Mouse (Mus musculus): ENCODE data around the gene Stard10. TPM values are rescaled to one million over a fixed set of nuclear protein-coding genes. Genes with fewer than 3 reads are reported as not detected.

Stard10 gene
- polyA plus RNA-seq, 1 experiment from 2014 or later = 5.2 TPM

DNA sequence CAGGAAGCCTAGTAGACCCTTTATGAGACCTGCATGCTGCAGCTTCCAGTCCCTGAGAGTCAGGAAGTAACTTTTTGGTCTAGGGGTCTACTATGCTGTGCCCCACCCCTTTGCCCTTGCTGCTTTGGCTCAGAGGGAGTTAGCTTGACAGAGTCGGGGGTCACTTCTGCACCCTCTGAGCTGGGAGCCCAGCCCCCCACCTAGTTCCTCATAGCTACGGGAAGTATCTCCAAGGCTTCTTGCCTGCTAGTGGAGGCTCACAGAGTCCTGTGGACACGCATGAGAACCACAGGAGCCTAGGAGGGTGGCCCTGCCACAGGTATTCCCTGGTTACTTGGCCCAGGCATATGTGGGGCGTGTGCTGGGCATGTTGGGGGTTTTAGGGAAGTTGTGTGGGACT is 44.1 kb downstream of the Stard10 start:
- H3K4me1 ChIP-seq = peaks cover 3% of the 10 kb centered on the region; the same call in 1 of the 2 replicates
- H3K9me3 ChIP-seq = no peaks in the 10 kb centered on the region
- H3K4me2 ChIP-seq (replicated peaks) = no peak overlapping the region
- no peaks in the 10 kb centered on the region for H3K36me3 ChIP-seq
- H3K9ac ChIP-seq (replicated peaks) = no peak overlapping the region
- WGBS = 82% methylated on average over 4 of the region's 4 CpGs
- H3K27me3 ChIP-seq = no peaks in the 10 kb centered on the region; the same call in 1 of the 2 replicates
- H3K4me3 ChIP-seq = no peak overlapping the region
- no peak overlapping the region for H3K27ac ChIP-seq (replicated peaks)
- no peak for ATAC-seq (ENCODE audit: low FRiP score, low read depth)

DNA sequence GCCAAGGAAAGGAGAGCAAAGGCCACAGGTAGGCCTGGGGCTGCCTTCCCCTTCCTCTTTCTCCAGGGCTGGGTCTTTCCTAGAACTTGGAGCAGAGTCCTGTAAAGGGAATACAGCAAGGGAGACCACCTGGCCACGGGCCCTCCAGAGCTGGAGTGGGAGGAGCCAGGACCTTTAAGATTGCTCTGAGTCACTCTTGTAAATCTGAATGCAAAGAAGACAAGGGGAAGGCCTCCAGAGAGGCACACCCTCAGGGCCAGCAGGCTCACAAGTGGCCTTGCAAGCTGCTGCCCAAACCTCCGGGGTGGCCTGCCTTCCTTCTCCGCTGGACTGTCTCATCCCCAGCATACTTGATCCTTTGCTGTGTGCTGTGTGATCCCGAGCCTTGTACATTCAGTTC is 44.9 kb downstream of the Stard10 start:
- no peaks in the 10 kb centered on the region for H3K9me3 ChIP-seq
- no peak overlapping the region for H3K27ac ChIP-seq (replicated peaks)
- no peak overlapping the region for H3K4me3 ChIP-seq
- H3K4me1 ChIP-seq = peaks cover 3% of the 10 kb centered on the region; the same call in 1 of the 2 replicates
- H3K4me2 ChIP-seq (replicated peaks) = no peak overlapping the region
- WGBS = 69% methylated on average over 4 of the region's 4 CpGs
- H3K27me3 ChIP-seq = no peaks in the 10 kb centered on the region; the same call in 1 of the 2 replicates
- no peaks in the 10 kb centered on the region for H3K36me3 ChIP-seq
- no peak for ATAC-seq (ENCODE audit: low FRiP score, low read depth)
- H3K9ac ChIP-seq (replicated peaks) = no peak overlapping the region

DNA sequence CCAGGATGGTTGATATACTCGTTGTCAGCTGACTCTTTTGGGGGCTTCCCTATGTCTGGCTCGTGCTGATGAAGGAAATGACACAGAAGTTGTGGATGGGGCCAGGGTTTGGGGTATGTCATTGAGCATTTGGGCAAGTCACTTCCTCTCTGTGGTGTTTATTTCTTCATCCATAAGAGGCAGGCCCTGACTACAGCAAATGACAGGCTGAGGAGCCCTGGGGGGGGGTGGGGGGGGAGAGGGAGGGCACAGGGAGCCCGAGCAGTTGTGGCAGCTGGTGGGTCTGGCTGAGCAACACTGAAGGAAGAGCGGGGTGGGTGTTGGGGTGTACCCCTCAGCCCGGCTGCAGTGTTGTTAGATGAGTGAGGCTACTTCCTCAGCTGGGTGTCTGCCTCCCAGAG is 45.9 kb downstream of the Stard10 start:
- H3K27me3 ChIP-seq = no peaks in the 10 kb centered on the region
- no peaks in the 10 kb centered on the region for H3K36me3 ChIP-seq
- H3K4me2 ChIP-seq (replicated peaks) = no peak overlapping the region
- no peak overlapping the region; the same call in 1 of the 2 replicates for H3K9ac ChIP-seq (replicated peaks)
- 85% methylated on average over 5 of the region's 5 CpGs for WGBS
- H3K4me1 ChIP-seq = no peaks in the 10 kb centered on the region
- H3K9me3 ChIP-seq = no peaks in the 10 kb centered on the region
- ATAC-seq (ENCODE audit: low FRiP score, low read depth) = no peak
- H3K4me3 ChIP-seq = no peak overlapping the region
- H3K27ac ChIP-seq (replicated peaks) = no peak overlapping the region

DNA sequence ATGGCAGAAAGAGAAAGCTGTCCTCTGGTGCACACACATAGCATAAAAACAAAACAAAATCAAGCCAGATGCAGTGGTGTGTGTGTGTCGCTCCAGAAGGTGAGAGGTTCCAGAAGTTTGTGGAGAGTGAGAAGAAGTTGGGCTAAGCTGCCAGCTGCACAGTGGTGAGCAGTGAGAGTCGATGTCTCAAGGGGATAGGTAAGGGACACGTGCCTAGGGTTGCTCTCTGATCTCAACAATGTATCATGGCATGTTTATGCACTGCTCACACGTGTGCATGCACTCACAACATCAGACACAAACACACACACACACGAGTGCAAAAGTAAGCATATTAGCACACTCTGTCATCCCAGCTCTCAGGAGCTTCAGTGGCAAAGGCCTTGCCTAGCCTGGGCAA is 47.0 kb downstream of the Stard10 start:
- no peak overlapping the region for H3K27ac ChIP-seq (replicated peaks)
- WGBS = 78% methylated on average over 5 of the region's 5 CpGs
- H3K27me3 ChIP-seq = no peaks in the 10 kb centered on the region
- no peak for ATAC-seq (ENCODE audit: low FRiP score, low read depth)
- no peaks in the 10 kb centered on the region for H3K9me3 ChIP-seq
- no peak overlapping the region for H3K4me3 ChIP-seq
- no peaks in the 10 kb centered on the region for H3K4me1 ChIP-seq
- H3K4me2 ChIP-seq (replicated peaks) = no peak overlapping the region
- no peaks in the 10 kb centered on the region for H3K36me3 ChIP-seq
- H3K9ac ChIP-seq (replicated peaks) = no peak overlapping the region

DNA sequence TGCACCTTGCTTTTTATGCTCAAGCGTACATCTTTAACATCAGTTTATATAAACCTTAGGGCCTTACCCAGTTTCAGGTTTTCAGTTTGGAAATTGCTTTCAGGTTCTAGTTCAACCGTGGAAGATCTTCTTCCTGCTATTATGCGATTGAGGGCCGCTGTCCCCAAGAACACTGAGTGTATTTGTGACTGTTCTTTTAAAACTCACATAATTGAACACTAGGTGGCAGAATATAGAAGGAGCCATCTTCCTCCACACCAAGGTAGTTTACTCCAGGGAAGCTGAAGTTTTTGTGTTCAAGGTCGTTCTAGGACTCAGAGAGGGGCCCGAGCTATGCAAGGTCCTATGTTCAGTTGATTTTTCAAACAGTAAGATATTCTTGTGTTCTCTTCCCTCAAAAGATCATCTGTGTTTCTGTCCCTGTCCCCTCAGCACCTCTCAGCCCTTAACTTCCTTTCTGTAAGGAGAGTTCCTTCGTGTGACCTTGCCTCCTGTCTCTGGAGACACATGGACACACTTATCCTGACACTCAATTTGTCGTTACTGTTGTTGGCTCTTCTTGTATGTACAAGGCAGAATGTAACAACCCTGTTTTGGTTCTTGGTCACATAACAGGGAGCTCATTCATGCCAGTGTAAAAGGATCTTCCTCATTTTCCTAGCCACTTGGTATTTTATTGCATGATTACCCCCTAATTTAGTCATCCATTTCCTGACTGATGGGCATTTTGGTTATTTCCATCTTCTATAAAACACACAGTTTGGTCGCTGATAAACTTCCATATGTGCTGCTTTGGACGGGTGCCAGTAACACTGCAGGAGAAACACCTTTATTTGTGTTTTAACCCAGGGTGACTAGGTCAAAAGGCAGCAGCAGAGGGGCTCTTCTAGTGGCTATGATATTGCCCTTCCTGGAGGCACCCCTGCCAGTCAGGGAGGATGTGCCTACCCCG is 51.3 kb downstream of the Stard10 start:
- Histone ChIP-seq H3K9me3 (no peaks in the 10 kb centered on the region), H3K27ac (replicated peaks) (no peak overlapping the region), H3K4me2 (replicated peaks) (no peak overlapping the region), H3K4me1 (no peaks in the 10 kb centered on the region), H3K27me3 (no peaks in the 10 kb centered on the region), H3K9ac (replicated peaks) (no peak overlapping the region), H3K4me3 (no peak overlapping the region), H3K36me3 (no peaks in the 10 kb centered on the region)
- no peak for ATAC-seq (ENCODE audit: low FRiP score, low read depth)
- WGBS = 72% methylated on average over 11 of the region's 11 CpGs

DNA sequence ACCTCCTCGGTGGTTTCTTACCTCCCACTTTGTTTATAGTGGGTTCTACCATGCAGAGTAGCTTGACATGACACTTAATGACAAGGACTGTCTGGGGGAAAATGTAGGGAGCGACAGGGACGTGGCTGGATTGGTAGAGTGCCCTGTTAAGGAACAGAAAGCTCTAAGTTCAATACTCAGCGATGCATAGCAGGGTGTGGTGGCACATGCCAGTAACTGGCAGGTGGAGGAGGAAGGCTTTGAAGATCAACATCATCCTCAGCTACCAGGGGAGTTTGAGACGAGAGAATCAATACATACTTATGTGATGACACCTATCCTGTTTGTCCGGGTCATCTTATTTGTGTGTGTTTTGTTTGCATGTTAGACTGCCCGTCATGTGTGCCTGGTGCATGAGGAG is 52.8 kb downstream of the Stard10 start:
- Histone ChIP-seq H3K4me1 (no peaks in the 10 kb centered on the region), H3K27ac (replicated peaks) (no peak overlapping the region), H3K4me3 (no peak overlapping the region), H3K9me3 (no peaks in the 10 kb centered on the region), H3K9ac (replicated peaks) (no peak overlapping the region), H3K27me3 (no peaks in the 10 kb centered on the region), H3K36me3 (no peaks in the 10 kb centered on the region), H3K4me2 (replicated peaks) (no peak overlapping the region)
- ATAC-seq (ENCODE audit: low FRiP score, low read depth) = no peak
- WGBS = 73% methylated on average over 7 of the region's 7 CpGs

DNA sequence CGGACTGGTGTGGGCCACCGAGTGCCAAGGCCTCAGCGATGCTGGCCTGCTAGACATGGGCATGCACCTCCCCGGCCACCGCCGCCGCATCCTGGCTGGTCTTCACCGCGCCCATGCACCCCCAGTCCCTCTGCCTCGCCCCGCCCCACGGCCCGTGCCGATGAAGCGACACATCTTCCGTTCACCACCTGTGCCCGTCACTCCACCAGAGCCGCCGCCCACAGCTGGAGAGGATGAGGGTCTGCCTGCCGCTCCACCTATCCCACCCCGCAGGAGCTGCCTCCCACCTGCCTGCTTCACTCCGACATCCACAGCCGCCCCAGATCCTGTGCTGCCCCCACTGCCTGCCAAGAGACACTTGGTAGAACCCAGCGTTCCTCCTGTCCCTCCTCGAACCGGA is 56.2 kb downstream of the Stard10 start:
- ATAC-seq (ENCODE audit: low FRiP score, low read depth) = no peak
- H3K27me3 ChIP-seq = no peaks in the 10 kb centered on the region
- H3K36me3 ChIP-seq = no peaks in the 10 kb centered on the region
- WGBS = 91% methylated on average over 26 of the region's 26 CpGs
- H3K4me2 ChIP-seq (replicated peaks) = no peak overlapping the region
- H3K27ac ChIP-seq (replicated peaks) = no peak overlapping the region
- H3K4me1 ChIP-seq = peaks cover 4% of the 10 kb centered on the region; the same call in 1 of the 2 replicates
- no peak overlapping the region for H3K9ac ChIP-seq (replicated peaks)
- H3K9me3 ChIP-seq = no peaks in the 10 kb centered on the region
- no peak overlapping the region for H3K4me3 ChIP-seq

DNA sequence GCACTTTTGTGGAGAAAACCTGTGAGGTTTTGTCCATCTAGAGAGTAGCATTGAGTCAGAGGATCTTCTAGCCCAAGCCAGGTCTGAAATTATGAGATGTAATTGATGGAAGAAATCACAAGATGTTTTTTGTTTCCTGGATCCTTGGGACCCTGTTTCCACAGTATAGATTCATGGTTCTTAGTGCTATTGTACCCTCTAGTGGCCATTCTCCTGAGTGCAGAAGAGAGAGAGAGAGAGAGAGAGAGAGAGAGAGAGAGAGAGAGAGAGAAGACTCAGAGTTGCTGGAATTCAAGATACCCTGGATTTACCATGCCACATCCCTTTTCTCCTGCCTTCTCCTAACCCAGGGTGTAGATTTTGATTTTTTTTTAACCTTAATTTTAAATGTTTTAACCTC is 57.3 kb downstream of the Stard10 start:
- ATAC-seq (ENCODE audit: low FRiP score, low read depth) = no peak

DNA sequence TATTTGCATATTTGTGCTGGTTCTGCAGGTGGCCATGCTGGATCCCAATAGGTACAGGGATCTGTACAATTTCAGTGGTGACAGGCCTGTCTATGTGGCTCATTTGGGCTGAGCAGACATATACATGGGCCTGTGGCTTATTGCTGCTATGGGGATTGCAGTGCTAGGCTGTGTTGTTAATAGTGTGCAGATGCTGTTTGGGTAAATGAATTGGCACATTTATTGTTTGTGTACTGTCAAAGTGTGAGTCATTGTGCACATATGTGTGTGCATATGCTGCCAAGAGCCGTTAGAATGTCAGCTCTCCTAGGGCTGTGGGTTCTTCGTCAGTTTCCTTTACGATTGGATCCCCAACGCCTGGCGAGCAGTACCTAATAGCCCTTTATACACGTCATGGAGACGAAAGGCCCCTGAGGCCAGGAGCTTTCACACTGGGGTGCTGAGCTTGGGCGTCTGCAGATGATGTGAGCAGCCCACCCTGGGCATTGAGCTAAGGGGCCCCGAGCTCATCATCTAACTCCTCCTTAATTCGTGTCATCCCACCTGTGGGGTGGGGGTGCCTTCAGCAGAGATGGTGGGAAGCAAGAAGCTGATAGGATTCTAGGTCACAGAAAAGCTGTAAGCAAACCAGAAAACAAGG is 59.9 kb downstream of the Stard10 start:
- no peak overlapping the region for H3K27ac ChIP-seq (replicated peaks)
- H3K4me1 ChIP-seq = peaks cover 12% of the 10 kb centered on the region; the same call in 1 of the 2 replicates
- no peak overlapping the region for H3K9ac ChIP-seq (replicated peaks)
- 75% methylated on average over 10 of the region's 10 CpGs for WGBS
- H3K9me3 ChIP-seq = no peaks in the 10 kb centered on the region
- no peak overlapping the region for H3K4me2 ChIP-seq (replicated peaks)
- ATAC-seq (ENCODE audit: low FRiP score, low read depth) = no peak
- H3K27me3 ChIP-seq = no peaks in the 10 kb centered on the region
- no peak overlapping the region for H3K4me3 ChIP-seq
- H3K36me3 ChIP-seq = no peaks in the 10 kb centered on the region

More for the DNA sequence above, 57.3 kb downstream of the Stard10 start:
- Histone ChIP-seq H3K9me3 (no peaks in the 10 kb centered on the region), H3K4me2 (replicated peaks) (no peak overlapping the region), H3K4me3 (no peak overlapping the region), H3K27me3 (no peaks in the 10 kb centered on the region), H3K27ac (replicated peaks) (no peak overlapping the region), H3K4me1 (peaks cover 11% of the 10 kb centered on the region; the same call in 1 of the 2 replicates), H3K36me3 (no peaks in the 10 kb centered on the region), H3K9ac (replicated peaks) (no peak overlapping the region)

DNA sequence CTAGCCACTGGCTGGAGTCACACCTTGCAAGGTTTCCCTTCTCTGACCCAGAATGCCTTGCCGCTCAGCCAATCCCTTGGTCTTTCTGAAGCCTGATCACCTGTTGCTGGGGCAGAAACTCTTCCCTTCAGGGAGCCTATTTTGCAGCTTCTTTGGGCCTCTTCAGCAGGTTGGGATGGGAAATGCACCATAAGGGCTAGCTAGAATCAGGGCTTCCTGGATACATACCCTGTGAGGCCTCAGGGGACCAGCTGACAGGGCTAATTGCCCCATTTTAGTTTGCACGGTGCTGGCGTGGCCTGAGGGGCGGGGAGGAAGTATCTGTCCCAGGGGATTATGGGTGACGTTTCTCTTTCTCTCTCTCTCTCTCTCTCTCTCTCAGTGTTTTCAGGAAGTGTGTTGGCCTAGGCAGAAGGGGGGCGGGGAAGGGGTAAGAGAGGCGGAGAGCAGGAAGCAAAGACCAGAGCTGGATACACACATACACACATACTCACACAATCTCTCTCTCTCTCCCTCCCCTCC is 60.9 kb downstream of the Stard10 start:
- no peak overlapping the region for H3K4me3 ChIP-seq
- peaks cover 12% of the 10 kb centered on the region; the same call in 1 of the 2 replicates for H3K4me1 ChIP-seq
- ATAC-seq (ENCODE audit: low FRiP score, low read depth) = peak; percentile 41; the same call in 1 of the 2 replicates
- no peaks in the 10 kb centered on the region for H3K27me3 ChIP-seq
- 38% methylated on average over 7 of the region's 7 CpGs for WGBS
- no peak overlapping the region for H3K9ac ChIP-seq (replicated peaks)
- no peak overlapping the region for H3K27ac ChIP-seq (replicated peaks)
- H3K36me3 ChIP-seq = no peaks in the 10 kb centered on the region
- no peaks in the 10 kb centered on the region for H3K9me3 ChIP-seq
- 0 out of 2 replicates have a peak overlapping the region, but pooled peaks have one; percentile 4 for H3K4me2 ChIP-seq (replicated peaks)

DNA sequence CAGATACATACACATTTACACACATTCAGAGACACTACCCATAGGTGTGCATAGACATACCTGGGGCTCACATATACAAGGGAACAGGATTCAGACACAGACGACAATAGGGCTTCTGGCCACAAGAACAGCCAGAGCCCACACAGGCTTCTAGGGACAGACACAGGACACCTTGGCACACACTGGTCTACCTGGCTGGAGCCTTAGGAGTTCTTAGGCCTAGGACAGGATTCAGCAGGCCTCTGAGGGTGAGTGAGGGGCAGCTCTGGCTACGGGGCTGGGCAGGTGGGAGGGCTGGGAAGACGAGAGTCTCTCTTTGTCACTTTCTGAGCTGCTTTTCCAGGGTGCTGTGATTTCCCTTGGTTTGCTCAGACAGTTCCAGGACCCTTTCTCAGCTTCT is 61.4 kb downstream of the Stard10 start:
- no peaks in the 10 kb centered on the region for H3K36me3 ChIP-seq
- peaks cover 12% of the 10 kb centered on the region; the same call in 1 of the 2 replicates for H3K4me1 ChIP-seq
- H3K27ac ChIP-seq (replicated peaks) = no peak overlapping the region
- 58% methylated on average over 3 of the region's 3 CpGs for WGBS
- H3K27me3 ChIP-seq = no peaks in the 10 kb centered on the region
- H3K4me3 ChIP-seq = no peak overlapping the region
- no peak overlapping the region for H3K9ac ChIP-seq (replicated peaks)
- no peak for ATAC-seq (ENCODE audit: low FRiP score, low read depth)
- H3K9me3 ChIP-seq = no peaks in the 10 kb centered on the region
- H3K4me2 ChIP-seq (replicated peaks) = no peak overlapping the region

Measured in midbrain, embryonic 12.5 days (tissue).